9 mouse cellular contexts compared by ENCODE assay signal in genomic region chr11:28993270-28993847, GRCm38 (mm10).
A peak's percentile ranks its signal among the peaks of the same experiment; 100 is the strongest.
DNase-seq lines count a peak whose midpoint lies in the region; ATAC-seq and TF ChIP-seq lines count a peak whose summit lies in the region.
"Had no signal": no experiment of that assay in that cellular context is flagged by ENCODE, and none has a peak within 500 bp of the region (broad histone marks: within the 10 kb centered on the region; RNA-seq: fewer than 3 reads in every experiment).

No protein-coding gene starts in this region.

- no peak for TF ChIP-seq CTCF in brain, embryonic 14.5 days (IDR thresholded peaks at IDR 0.05; ENCODE audit: borderline replicate concordance, extremely low read depth, insufficient read depth, insufficient read length)

- TF ChIP-seq POLR2A in brain, embryonic 14.5 days (IDR thresholded peaks at IDR 0.05; ENCODE audit: borderline replicate concordance, extremely low read depth, insufficient read depth, insufficient read length, poor library complexity, severe bottlenecking) = no peak

- no peak for ATAC-seq in CD4-positive, CD25-positive, alpha-beta regulatory T cell, adult 4 months
- ATAC-seq: intestine, postnatal 0 days had no signal

- intact Hi-C loops in heart, postnatal 25 days (cut with DNase I) = no loop called here

- DNase-seq in kidney, postnatal 14 days = peak; percentile 4
- DNase-seq in kidney, adult 18-20 months = no peak
- DNase-seq in brain, embryonic 14.5 days (ENCODE audit: low read depth) = peak; percentile 57
- DNase-seq in heart, postnatal 25 days (ENCODE audit: low spot score) = peak; percentile 3
- DNase-seq in skeletal muscle tissue, adult 2 months (ENCODE audit: low read depth, low spot score) = peak; percentile 48
- no peak for DNase-seq in right cerebral cortex, postnatal 14 days
- DNase-seq: cerebellum, adult 8-10 months had no signal

Comparison
In these comparisons a context has a peak if more than half of its experiments do, and no peak if none do; other contexts are left out.
1. DNase-seq: peak in kidney, postnatal 14 days (single experiment), brain, embryonic 14.5 days (single experiment), heart, postnatal 25 days (single experiment) and skeletal muscle tissue, adult 2 months (single experiment); none in kidney, adult 18-20 months (single experiment) and right cerebral cortex, postnatal 14 days (single experiment).